Mouse (Mus musculus): ENCODE data around the gene Chst8.

Chst8 gene

DNA sequence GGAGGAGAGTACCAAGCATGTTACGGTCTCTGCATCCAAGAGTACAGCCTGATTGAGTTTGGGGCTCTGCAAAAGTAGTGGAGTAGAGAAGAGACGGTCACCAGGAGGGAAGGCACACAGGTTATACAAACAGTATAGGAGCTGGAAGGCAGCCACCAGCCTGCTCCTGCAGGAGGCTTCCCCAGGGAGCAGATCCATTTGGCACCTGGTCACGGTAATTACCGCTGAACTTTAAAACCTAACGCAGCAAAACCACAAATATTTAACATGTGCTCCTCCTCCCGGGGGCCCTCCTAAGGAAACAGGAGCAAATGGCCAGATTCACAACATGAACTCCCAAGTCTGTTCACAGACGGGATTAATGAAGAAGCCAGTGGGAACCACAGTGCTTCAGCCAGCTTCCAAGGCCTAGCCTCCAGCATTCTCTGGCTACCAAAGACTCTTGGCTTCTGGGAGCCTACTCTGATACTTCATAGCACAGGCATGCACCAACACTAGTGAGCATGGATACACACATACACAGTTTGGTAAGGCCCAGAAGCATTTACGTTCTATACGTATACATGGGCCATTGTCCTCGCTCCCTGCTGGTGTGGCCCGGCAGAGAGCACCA lies 97.6 kb downstream of the Chst8 start:
- in situ Hi-C loops (cut with MboI, MseI): no loop called here

DNA sequence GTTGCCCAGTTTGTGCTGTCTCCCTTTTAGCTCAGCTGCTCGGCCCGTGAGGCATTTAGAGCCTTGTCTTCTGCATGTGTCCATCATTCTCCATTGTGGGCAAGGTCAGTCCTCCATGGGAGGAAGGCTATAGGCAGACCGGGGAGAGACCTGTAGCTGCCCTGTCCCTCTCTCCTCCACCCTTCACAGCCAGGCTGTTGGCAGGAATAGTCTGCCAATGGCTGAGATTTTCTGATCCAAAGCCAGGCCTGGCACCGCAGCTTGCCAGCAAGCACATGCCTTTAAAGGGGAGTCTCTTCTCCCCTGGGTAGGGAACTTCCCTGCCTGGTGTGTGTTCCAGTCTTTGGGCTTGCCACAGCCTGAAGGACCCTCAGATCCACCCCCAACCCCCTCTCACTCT lies 103.4 kb downstream of the Chst8 start:
- in situ Hi-C loops (cut with MboI, MseI): no loop called here

DNA sequence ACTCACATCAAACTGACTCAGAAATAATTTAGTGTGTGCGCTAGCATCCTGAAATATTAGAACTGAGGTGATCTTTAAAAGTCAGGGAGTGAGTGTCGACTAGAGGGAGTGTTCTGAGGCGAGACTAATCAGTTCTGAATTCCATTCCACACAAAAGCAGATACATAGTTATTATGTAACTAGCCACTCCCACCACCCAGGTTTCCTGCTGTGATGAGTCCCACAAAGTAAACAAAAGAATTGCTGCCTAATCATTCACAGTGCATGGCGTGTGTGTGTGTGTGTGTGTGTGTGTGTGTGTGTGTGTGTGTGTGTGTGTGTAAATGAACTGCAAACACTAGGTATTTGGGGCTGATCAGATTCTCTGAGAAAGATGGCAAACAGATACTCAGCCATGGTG lies 108.1 kb downstream of the Chst8 start:
- in situ Hi-C loops (cut with MboI, MseI): no loop called here

DNA sequence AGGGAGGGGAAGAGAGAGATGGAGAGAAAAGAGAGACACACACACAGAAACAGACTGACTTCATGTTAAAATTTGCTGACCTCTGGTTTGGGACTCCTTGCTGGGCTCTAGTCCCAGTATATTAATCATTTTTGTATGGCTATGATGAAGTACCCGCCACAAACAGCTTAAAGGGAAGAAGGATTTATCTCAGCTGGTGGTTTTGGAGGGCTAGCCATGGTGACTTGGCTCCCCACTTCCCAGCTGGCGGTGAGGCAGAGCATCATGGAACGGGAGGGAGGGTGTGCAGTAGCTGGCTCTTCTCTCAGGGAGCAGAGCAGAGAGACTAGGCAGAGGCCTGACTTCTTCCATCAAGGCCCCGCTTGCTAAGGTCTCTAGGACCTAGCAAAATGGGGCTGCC lies 109.1 kb downstream of the Chst8 start:
- in situ Hi-C loops (cut with MboI, MseI): no loop called here

DNA sequence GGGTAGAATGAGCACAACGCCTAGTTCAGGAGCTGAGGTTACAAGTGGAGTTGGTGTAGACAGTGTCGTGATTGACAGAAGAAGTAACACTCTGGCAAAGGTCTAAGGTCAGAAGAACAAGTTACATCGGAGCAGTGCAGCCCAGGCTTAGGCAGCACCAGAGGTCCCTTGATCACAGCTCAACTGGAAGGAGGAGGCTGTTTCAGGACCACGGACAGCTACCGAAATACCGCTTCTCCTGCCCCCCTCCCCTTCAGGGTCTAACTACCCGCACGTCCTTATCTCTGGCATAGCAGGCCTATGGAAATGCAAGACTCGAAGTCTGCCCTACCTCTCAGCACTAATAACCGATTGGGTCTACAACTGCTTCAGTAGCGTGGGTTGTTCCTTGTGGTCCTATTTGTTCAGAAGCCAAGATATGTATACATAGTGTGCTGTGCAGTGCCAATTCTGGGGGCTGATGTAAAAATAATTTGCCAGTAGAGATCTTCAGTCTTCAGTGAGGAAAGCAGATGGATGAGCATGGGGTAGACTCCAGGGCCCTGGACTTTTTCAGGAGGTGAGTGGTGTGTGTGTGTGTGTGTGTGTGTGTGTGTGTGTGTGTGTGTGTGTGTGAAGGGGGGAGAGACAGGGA lies 109.7 kb downstream of the Chst8 start:
- in situ Hi-C loops (cut with MboI, MseI): no loop called here

DNA sequence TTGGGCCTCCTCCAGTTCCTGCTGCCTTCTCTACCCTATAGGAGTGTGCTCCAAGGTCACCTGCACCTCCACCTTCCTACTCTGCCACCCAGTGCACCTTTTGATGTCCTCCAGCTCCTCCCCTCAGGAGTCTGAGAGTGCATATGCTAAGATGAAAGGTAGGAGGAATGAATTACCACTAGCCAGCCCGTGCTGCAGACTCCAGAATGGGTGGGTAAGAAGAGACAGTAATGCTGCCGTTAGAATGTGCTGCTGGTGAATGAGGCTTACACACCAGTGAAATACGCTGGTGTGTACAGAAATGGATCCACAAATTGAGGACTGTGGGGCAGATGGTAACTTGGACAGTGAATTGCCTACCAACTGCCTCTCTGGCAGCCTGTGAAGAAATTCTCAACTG lies 112.6 kb downstream of the Chst8 start:
- in situ Hi-C loops (cut with MboI, MseI): no loop called here

DNA sequence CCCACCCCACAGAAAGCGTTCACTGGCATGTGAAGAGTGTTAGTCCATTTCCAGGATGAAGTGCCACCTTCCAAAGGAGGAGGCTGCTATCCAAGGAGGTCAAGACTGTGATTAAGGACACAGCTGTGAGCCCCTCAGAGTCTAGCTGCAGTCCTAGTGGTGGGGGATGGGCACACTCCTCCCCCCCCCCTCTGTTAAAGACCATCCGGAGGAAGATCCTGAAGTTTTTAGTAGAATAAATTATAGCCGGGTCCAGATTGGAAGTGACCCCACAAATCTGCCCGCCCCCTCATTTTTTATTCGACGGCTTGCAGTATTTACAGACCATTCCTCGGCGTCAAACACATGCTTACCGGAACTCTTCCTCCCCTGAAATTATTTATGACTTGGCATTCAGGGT lies 114.3 kb downstream of the Chst8 start:
- in situ Hi-C loops (cut with MboI, MseI): no loop called here

DNA sequence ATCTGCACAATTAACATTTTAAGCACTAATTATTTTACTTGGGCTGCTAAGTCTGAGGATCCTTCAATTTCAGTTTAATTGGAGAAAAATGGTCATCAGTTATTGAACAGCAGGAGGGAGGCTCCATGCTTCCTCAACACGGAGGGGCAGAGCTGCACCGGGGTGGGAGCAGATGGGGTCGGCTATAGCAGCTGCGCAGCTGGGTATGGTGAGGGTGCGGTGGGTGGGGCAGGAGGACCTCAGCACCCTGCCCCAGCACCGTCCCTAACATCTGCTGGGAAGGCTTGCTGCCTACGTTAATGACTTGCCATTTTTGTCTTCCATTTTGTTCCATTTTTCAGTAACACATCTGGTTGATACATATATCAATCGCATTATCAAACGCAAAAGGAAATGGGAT lies 116.4 kb downstream of the Chst8 start:
- in situ Hi-C loops (cut with MboI, MseI): no loop called here

DNA sequence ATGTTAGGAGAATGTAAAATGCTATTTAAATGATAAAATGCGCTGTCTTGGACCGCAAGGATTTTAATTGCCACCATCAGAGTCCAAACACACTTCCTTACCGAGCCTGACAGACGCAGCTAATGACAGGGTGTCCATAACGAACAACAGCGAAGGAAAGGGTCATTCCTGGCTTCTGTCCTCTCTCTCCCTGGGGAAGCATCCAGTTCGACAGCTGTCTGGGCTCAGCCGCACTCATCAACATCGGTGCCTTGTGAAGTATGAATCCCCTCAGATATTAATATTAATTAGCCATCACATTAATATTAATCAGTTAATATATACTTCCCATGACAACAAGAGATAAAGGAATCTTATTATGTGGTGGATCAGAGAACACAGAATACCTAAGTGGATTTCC lies 117.6 kb downstream of the Chst8 start:
- in situ Hi-C loops (cut with MboI, MseI): no loop called here

DNA sequence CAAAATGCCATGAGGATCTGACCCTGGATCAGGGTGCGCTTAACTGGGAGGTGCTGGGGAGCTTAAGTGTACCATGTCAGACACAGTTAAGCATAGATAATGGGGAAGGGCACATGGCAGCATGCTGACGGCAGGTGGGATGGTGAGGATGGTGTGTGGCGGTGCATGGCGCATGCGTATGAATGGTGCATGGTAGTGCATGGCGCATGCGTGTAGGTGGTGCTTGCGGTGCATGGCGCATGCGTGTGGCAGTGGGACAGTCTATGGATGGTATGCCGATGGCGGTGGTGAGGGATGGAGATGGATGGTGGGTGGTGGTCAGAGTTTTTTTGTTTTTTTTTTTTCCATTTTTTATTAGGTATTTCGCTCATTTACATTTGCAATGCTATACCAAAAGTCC lies 118.6 kb downstream of the Chst8 start:
- in situ Hi-C loops (cut with MboI, MseI): no loop called here

DNA sequence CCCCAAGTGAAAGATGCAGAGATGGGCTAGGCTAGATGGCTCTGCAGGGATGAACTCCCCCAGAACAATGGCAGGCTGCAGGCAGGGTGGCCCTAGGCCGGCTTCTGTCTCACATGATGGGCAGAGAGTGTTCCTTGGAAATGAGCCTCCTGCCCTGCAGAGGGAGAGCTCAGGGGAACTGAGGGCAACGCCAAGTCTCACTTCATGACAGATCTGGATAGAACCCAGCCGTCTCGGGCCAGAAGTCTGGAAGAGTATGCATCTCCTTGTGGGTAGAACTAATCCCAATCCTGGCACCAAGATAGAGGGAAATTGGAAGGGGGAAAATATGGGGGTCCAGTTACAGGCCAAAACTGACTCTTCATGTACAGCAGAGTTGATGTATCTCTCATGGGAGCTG lies 119.4 kb downstream of the Chst8 start:
- in situ Hi-C loops (cut with MboI, MseI): no loop called here

DNA sequence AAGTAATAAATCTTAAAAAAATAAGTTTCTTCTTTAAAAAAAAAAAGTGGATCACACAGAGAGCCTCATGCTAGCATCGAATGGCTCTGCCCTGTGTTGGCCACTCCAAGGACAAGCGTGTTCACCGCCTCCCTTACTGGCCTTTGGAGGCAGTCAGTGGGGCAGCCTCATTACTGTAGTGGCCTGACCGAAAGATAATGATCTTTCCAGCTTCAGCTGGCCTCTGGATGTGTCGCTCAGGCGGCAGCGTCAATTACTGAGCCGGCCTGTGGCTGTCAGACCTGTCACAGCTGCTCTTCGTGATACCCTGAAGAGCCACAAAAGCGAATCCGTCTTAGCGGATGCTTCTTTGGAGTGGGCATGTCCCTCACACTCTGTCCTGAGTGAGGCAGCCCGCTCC lies 122.4 kb downstream of the Chst8 start:
- in situ Hi-C loops (cut with MboI, MseI): no loop called here

DNA sequence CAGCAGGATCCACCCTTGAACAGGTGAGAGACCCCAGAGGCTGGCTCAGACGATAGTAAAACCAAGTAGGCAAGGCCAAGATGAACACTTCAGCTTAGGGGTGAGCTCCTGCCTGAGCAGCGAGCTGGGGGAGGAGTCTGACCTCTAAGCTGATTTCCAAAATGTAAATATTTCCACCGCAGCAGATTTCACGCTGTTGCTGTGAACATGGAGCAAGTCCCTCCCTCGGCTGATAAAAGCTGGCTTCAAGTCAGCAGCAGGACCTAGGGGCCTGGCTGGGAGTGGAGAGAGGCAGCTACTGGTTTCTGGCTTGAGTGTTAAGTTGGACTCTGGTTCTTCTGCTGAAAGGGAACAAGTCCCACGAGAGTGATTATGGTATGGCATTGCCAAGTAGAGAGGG lies 123.5 kb downstream of the Chst8 start:
- in situ Hi-C loops (cut with MboI, MseI): loop anchor here in 1 of 2 experiments (5.0 kb wide), 1 partner anchor 488 kb away; no protein-coding TSS in a partner anchor

DNA sequence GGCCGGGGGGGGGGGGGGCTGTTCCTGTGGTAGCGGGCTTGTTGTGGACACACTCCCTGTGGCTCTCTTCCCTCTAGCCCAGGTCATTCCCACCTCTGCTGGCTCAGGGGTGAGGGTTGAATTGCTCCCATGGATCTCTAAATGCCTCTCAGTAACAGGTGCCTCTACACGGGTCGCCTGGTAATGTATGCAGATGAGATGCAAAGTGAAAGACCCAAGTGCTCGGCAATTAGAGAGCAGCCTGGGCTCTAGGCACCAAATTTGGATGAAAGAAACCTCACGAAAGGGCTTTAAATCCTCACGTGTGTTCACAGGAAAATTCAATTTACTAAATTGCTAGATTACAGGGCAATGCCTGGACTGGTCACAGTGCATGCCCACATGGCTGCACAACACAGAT lies 126.7 kb downstream of the Chst8 start:
- in situ Hi-C loops (cut with MboI, MseI): loop anchor here in 1 of 2 experiments (5.0 kb wide), 1 partner anchor 492 kb away; no protein-coding TSS in a partner anchor

DNA sequence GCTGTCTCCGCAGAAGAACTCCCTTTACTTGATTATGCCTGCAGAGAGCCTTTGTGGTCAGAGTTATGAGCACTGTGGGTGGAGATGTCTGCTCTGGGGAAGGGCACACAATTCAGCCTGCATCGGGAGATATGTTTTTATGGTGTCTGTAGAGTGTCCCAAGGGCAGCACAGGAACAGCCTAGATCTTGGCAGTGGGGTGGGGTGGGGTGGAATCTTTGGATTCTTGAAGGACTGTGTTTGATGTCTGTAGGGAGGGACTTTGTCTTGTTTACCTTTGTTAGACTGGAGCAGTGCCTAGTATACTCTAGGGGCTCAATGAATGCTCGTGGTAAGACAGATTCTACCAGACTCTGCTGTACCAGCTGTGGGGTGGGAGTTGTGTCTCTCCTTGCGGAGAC lies 127.3 kb downstream of the Chst8 start:
- in situ Hi-C loops (cut with MboI, MseI): loop anchor here in 1 of 2 experiments (5.0 kb wide), 1 partner anchor 492 kb away; no protein-coding TSS in a partner anchor

DNA sequence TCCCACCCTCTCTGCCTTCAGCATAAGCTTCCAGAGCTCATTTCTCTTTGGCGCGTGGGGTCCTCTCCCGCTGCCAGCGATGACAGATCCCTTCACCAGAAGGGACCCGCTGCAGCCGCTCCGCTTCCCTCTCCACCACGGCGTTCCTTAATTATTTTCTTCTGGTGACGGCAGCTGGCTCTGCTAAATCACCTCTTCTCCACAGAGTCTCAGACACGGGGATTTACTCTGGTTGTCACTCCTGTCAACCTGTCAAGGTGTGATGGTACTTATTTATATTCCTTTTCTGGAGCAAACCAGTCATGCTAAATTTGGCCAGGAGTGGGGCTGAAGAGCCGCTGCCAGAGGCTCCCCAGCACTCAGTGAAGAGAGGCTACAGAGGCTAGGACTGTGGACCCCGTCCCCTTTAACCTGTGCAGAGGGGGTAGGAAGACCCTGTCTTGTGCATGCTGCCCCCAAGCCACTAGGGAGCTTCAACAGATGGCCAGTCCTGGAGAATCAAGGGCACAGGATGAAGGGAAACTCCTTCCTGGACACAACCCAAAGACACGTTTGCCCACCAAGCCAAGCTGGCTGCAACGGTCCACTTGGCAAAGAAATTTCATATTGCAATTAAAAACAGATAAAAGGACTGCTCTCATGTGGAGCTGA lies 131.6 kb downstream of the Chst8 start:
- in situ Hi-C loops (cut with MboI, MseI): no loop called here

DNA sequence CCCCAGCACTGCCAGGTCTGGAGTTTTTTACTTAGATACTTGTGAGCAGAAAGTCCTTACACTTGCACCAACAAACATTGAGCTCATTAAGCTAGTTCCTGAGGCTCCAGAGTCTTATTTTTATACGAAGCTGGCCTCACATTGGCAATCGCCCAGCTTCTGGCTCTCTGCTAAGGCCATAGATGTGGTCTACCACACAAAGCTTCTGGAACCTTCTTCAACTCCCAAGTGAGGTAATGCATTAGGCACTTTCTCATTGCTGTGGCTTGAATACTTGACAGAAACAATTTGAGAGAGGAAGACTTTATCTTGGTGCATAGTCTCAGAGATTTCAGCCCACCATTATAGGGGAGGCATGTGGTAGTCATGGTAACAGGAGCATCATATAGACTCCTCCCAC lies 132.6 kb downstream of the Chst8 start:
- in situ Hi-C loops (cut with MboI, MseI): loop anchor here in 1 of 2 experiments (10.0 kb wide), 2 partner anchors 315 to 595 kb away; no protein-coding TSS in a partner anchor

DNA sequence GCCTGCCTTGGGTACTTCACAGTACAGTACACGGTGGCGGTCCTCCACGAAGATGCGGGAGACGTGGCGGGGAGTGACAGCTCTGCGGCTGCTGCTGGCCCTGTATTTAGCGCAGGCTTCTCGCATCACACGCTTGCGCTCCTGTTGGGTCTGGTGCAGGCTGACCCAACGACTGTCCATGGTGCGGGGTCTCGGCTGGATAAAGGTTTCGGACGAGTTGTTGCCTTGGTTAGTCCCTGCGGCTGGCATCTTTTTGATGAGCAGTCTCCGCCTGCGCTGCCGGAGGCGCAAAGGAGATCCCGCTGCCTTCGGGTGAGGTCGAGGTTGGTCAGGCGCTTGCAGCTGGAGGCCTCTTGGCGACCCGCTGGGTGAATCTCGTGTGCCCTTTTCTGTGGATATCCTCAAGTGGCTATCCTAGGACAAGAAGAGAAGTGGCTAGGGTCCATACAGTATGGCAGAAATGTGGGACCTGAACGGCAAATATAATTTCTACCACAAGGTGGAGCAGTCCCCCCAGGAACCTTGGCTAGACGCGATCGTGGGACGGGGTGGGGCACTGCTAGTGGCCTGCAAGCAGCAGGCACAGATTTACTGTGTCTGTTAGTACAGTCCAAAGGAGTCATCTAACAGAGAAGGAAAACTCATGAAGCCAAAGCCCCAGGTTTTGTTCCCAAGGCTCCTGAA lies 136.5 kb downstream of the Chst8 start:
- in situ Hi-C loops (cut with MboI, MseI): loop anchor here in 1 of 2 experiments (10.0 kb wide), 2 partner anchors 319 to 599 kb away; no protein-coding TSS in a partner anchor

DNA sequence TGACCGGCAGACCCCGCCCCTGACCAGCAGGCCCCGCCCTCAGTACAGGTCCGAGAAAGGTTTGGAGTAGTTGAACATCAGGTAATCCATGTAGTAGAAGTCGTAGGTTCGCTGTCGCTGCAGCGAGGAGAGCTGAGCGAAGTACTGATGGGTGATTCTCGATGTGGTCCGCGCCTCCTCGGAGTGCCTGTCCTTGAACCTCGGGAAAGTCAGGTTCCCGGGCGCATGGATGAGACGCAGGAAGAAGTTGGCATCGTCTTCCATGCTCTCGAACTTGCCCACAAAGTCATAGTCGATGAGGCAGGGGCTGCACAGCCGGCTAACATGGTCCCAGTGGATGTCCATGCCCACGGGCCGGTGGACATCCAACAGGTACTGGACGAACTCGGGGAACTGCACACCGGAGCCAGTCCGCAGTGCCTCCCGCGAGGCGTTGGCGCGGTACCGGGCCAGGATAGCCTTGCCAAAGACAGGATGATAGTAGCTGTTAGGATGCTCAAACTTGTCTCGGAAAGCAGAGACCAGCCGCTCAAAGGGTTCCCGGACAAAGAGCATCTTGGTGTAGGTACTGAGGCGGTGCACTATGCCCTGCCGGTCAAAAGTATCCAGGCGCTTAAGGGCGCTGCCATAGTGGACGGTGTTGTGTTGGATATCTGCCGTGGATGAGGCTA lies 137.3 kb downstream of the Chst8 start:
- in situ Hi-C loops (cut with MboI, MseI): loop anchor here in 1 of 2 experiments (10.0 kb wide), 2 partner anchors 320 to 600 kb away; no protein-coding TSS in a partner anchor

DNA sequence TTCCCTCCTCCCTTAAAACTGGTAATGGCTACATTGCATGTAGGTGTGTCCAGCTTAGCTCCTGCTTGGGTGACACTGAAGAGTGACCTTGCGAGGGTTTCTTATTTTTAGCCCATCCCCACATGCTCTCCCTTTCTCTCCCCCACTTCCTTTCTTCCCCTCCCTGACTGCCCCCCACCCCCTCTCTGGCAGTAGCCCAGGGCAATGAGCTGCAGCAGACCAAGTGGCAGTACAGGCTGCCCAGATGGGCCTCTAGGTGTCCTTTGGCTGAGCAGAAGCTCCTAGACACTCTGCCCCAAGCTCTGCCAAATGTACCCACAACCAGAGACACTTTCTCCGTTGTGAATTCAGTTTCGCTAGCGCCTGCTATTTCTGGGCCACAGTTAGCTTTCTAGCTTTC lies 139.6 kb downstream of the Chst8 start:
- in situ Hi-C loops (cut with MboI, MseI): loop anchor here (5.0 to 25.0 kb wide), 6 partner anchors 261 to 602 kb away; partner anchors contain the start of genes Wtip (in 2 of the 2) and Gm6096 (in 1 of the 2)

DNA sequence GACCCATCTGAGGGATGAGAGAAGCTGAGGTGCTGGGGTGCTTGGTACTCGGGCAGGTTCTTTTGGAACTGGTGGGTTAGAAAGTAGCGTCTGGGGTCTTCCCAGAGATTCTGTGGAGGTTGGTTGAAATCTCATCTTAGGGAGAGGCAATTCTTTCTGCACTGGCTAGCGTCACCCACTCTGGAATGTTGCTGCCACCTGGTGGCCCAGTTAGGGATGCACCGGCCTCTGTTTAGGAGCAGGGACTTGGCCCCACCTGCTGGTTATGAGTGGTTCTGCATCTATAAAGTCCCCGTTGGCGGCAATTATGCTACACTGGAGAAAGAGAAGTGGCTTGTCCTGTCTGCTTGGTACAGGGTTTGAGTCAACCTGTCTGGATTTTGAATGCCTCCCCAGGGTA lies 140.6 kb downstream of the Chst8 start:
- in situ Hi-C loops (cut with MboI, MseI): loop anchor here (5.0 to 25.0 kb wide), 6 partner anchors 260 to 603 kb away; partner anchors contain the start of genes Wtip (in 2 of the 2) and Gm6096 (in 1 of the 2)
